Mouse (Mus musculus) cerebellum, adult 9-10 months (tissue): ENCODE data around the gene Pvr.
"Not testable (repeated sequence)": the region's sequence is repeated elsewhere in the genome, so short reads cannot be mapped to it uniquely, and the experiment has no call there.

Experiments used
- DNase-seq: peaks from one replicate; pipeline ENCODE4 v3.0.0; 2022

The Pvr gene

DNA sequence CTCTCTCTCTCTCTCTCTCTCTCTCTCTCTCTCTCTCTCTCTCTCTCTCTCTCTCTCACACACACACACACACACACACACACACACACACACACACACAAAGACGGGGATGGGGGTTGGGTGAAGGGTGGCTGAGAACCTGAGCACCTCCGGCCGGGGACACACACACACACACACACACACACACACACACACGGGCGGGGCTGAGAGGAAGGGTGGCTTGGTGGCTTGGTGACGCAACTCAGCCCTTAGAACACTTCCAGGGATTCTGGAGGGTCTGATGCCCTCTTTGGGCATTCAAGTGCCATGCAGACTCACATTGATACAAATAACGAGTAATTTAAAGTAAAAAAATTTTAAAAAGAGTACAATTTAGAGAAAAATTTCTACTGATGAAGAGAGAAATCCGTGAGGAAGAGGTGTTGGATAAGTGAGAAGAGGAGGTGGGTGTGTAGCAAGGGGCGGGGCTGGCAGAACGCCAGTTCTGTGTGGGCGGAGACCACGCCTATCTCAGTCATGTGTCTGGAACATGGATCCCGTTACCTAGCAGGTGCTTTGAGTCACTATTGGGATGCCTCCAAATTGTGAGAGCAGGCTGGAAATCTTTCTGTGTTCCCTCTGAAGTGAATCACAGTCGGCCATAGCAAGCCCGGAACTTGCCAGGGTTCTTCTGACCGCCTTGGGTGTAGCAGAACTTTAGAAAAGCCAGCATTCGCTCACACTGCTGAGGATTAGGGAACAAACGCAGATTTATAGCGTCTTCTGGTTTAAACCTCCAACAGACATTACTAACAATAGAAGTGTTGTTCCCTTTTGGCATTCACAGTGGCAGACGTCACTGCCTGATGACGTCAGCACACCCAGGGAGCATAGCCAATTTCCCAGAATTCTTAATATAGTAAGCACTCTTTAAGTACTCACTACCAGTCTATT is 12.2 kb upstream of the Pvr start:
- DNase-seq, result peak; percentile 64

- DNase-seq, result no peak
Measured at GRCm38 (mm10) chr7:19932133-19932876, 11.3 kb upstream of the Pvr start.

- not testable (repeated sequence) for DNase-seq
Measured at GRCm38 (mm10) chr7:19930481-19930880, 9.5 kb upstream of the Pvr start.

DNA sequence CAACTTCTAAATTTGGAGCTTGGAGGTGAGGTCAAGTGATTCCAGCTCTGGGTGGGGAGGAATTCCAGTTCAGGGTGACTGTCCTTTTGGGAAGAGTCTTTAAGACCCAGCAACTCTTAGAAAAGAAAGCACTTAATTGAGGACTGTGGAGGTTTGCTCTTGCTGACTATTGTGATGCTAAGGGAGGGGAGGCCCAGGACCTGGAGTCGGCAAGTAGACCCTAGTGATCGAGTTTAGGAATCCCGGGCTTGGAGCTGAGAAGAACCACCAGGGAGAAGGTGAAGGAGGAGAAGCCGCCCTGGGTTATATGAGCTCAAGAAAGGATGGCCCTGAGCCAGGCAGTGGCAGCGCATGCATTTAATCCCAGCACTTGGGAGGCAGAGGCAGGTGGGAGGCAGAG is 7.5 kb upstream of the Pvr start:
- no peak for DNase-seq

GRCm38 (mm10) chr7:19926849-19927480 is 6.0 kb upstream of the Pvr start:
- no peak for DNase-seq

- DNase-seq, result peak; percentile 53
Measured at GRCm38 (mm10) chr7:19925376-19925775, 4.4 kb upstream of the Pvr start.

DNA sequence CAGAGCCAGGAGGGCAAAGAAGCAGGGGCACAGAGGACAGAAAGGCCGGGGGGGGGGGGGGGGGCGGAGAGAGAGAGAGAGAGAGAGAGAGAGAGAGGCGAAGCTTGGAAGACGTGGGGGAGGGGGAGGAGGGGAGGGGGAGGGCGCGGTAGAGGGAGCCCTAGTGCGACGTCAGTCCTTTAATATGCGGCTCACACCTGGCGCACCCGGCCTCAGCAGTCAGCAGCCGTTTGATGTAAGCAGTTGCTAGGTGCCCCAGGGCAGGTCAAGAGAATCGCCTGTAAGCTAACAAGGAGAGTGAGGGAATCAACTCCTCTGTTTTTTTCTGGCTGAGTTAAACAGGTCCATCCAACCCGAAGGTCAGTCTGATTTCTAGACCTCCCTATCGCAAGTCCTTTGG is 2.8 kb upstream of the Pvr start:
- no peak for DNase-seq

DNA sequence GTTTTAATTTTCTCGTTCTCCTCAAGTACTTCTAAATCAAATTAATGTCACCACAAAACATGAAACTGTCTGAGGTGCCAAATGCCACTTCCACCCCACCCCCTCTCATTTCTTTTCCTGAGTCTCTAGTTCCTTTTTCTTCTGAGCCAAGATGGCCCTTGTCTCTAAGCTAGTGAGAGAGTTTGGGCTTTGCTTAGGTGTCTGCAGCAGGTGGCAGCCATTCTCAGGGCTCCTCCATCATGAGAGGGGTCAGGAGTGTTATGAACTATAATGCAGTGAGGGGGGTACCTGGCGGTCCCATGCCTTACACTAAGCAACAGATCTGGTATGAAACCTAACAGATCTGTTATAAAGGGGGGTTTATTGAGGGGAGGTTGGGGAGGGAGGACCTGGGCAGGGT is 2.4 kb upstream of the Pvr start:
- DNase-seq, result no peak

GRCm38 (mm10) chr7:19920166-19920505 is 824 bp downstream of the Pvr start:
- DNase-seq, result no peak

GRCm38 (mm10) chr7:19914558-19914957 is 6.4 kb downstream of the Pvr start:
- no peak for DNase-seq

- DNase-seq, result no peak
Measured at GRCm38 (mm10) chr7:19911695-19912524, 9.1 kb downstream of the Pvr start.

DNA sequence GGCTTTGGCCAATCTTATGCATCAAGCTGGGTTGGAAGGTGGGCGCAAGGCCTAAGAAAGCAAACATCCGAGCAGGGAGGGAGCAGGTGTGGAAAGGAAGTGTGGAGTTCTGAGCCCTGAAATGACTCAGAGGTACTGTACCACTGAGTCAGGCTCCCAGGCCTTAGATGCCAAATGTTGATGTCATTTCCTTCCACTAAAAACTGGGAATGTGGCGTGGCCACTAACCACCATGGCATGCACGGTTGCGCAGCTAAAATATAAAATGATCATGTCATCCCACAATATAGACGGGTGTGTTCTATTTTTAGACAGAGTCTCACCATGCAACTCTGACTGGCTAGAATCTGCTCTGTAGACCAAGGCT is 9.7 kb downstream of the Pvr start:
- DNase-seq, result no peak

- peak; percentile 73 for DNase-seq
Measured at GRCm38 (mm10) chr7:19910421-19911291, 10.3 kb downstream of the Pvr start.

DNA sequence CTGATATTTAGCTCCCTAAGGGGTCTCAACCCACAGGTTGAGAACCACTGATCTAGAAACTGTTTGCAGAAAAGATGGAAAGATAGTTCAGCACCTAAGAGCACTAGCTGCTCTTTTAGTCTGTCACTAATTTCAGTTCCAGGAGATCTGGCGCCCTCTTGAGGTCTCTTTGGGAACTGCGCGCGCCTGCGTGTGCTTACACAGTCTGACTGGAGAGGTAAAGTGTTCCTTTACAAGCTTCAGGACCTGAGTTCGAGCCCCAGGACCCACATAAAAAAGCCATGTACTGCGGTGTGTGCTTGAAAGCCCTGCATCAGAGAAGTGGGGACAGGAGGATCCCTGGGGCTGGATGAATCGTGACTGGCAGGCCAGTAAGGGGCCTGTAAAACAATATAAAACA is 31.1 kb downstream of the Pvr start:
- DNase-seq, result no peak

DNA sequence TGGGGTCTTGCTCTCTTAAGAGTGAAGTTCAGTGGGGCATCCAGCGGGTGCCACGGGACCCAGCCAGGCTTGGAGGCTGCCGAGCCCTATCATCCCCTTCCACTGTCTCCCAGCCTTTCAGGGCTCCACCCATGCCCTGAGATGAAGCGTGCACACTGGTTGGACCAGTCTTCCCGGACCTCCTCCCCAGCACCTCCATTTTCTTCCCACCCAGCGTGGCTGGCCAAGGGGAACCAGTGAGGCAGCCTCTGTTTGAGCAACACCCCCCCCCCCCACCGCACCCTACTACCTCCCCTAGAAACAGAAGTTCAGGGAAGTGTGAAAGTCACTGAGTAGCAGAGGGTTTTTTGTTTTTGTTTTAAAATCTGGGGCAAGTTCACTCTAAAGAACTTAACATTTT is 33.1 kb downstream of the Pvr start, which contains the start of gene Ceacam19:
Gene Ceacam19 (minus strand): TSS at position 117 of the 400 bp plus-strand sequence.
- no peak for DNase-seq

DNA sequence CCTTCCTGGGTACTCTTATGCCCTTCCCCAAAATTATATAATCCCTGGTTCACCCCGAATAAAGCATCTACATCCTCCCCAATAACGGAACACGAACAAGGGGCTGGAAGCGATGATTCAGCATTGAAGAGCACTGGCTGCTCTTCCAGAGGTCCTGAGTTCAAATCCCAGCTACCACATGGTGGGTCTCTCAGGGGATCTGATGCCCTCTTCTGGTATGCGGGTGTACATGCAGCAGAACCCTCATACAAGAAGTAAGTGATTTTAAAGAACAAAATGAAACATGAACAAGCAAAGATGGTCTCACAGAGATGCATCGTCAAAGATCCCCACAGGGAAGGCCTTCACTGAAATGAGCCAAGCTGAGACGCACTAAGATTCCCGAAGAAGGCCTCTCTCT is 40.2 kb downstream of the Pvr start:
- DNase-seq, result no peak

DNA sequence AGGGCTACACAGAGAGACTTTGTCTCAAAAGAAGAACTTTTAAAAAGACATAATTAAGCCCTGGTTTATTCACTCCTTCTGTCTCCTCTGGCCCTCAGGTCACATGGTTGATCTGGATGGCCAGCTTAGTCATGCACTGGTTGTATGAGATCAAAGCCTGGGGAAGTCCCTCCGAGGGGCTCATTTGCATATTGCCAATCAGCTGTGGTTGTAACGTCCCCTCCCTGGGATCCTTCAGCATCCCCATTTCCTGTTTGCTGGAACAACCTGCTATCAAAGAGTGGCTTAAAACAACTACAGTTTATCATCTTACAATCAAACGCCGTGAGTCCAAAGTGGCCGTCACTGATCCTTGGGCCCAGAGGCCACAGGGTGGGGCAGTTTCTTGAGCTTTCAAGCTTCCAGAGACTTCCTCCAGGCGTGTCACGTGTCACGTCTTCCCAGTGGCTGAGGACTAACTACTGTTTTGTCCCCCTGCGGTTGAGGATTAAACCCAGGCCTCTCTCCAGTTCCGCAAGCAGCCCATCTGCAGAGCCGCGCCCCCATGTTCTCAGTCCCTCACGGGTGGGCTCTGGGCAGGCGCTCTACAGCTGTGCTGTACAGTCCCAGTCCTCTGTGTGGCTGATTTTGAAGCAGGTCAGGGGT is 44.1 kb downstream of the Pvr start:
- no peak for DNase-seq

DNA sequence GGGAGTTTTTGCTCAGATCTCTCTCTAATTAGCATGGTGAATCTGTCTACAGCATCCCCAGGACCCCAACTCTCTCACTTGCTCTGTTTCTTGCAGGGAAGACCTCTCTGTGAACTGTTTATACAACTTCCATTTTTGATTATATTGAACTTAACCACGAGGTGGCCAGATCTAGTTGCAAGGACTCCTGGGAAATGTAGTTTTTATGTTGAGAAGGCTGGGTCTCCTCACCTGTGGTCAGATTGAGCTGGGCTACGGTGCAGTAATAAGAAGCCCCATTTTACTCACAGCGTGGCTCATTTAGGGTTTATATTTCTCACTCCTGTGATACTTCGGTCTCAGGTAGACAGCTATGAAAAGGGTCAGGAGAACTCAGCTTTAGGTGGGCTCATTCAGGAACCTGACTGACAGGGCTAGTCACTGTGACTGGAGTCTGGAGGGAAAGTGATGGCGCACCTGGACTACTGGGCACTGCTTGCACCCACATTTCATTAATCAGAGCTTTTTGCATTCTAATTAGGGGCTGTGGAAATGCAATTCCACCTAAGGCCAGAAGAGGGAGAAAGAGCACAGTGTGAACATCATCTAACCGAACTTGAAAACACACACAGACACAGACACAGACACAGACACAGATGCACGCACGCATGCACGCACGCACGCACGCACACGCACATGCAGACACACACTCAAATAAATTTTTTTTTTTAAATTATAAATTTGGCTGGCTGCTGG is 44.8 kb downstream of the Pvr start:
- peak; percentile 47 for DNase-seq

DNA sequence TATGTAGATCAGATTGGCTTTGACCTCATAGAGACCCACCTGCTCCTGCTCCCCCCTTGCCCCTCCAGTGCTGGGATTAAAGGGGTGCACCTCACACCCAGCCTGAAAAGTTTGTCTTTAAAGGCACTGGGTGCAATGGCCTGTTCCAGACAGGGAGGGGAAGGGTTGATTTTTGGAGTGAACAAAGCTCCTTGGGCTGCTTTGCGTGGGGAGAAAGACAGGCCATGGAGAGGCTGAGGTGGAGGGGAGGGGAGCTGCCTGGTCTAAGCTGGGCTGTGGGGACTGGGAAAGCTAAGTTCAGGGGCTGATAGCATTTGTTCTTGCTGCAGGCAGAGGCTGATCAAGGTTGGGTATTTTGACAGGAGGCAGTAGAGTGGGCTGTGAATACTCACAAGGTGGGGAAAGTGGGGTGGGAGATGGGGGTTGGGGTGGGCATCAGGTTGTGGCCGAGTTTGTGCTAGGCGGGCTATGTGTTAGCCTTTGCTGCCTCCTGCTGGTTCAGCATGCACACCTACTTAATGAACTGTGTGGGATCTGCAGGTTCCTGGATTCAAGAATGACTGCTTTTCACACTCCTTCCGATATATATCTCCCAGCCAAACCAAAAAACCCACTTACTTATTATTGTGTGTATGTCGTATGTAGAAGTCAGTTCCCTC is 48.9 kb downstream of the Pvr start:
- DNase-seq, result no peak

- DNase-seq, result no peak
Measured at GRCm38 (mm10) chr7:19871137-19871621, 49.8 kb downstream of the Pvr start.
